Mouse (Mus musculus) small intestine, adult 2 months (tissue): ENCODE measurements around the gene Vmn2r85.
"Not testable (repeated sequence)": the region's sequence is repeated elsewhere in the genome, so short reads cannot be mapped to it uniquely, and the experiment has no call there.

ENCODE experiments used
- CTCF ChIP-seq: fragments of 200-500 bp; IDR thresholded peaks from 2 replicates; pipeline ENCODE4 v1.5.1; 2012; ENCODE audit warnings: low read depth, mild to moderate bottlenecking, control low read depth, inconsistent platforms, low read length, moderate library complexity, mixed read lengths; ENCODE audit not compliant: insufficient replicate concordance, insufficient read length; ENCODE audit errors: extremely low read depth
- POLR2A ChIP-seq: fragments of 200-500 bp; IDR thresholded peaks from 2 replicates; pipeline ENCODE4 v1.6.1; 2012; ENCODE audit warnings: low read depth, mild to moderate bottlenecking, control low read depth, inconsistent platforms, low read length, moderate library complexity

DNA sequence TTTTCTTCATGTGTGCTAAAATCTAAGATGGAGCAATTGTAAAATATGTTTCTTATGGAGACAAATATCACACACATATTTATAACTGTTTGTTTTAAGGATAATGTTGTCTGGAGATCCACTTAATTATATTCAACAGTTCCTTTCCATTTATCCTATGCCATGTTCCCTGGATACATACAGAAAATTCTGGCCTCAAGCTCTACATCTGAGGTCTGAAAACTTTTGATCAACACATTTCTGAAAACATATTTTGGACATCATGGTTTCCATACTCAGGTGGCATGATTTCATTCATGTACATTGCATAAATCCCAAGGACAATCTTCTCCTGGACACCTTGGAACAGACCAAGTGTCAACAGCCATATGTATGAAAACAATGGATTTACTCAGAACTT, at the start of gene Vmn2r85:
- not testable (repeated sequence) for TF ChIP-seq CTCF, POLR2A
